Mouse (Mus musculus): ENCODE data around the gene B3glct.

The B3glct gene

DNA sequence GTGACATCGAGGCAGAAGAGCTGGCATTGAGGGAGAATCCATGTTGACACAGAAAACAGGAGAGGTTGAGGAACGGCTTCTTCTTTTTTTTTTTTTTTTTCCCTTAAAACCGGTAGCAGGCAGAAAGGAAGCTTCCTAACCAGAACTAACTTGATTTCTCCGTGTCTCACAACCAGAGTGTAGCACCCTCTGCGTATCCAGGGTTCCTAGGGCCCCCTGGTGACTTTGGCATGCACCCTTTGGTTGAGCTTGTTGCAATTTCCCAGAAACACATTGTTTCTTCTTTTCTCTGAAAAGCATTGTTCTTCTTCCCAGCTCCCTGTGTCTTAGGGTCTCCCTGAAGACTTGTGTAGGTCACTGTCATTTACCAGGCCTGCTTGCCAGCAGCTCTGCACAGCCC is 73.8 kb downstream of the B3glct start:
- no peaks in the 10 kb centered on the region for H3K36me3 ChIP-seq (ENCODE audit: control insufficient read depth, insufficient read depth, low read length, poor library complexity, severe bottlenecking)
- H3K27me3 ChIP-seq (ENCODE audit: control insufficient read depth, insufficient read depth, low read length, poor library complexity, severe bottlenecking), result no peaks in the 10 kb centered on the region; the same call in 1 of the 2 replicates
- no peak for DNase-seq (ENCODE audit: low read depth, low spot score)

GRCm38 (mm10) chr5:149753073-149753472 is 75.0 kb downstream of the B3glct start:
- no peak for DNase-seq (ENCODE audit: low read depth, low spot score)
- Histone ChIP-seq H3K27me3 (ENCODE audit: control insufficient read depth, insufficient read depth, low read length, poor library complexity, severe bottlenecking) (no peaks in the 10 kb centered on the region; the same call in 1 of the 2 replicates), H3K36me3 (ENCODE audit: control insufficient read depth, insufficient read depth, low read length, poor library complexity, severe bottlenecking) (no peaks in the 10 kb centered on the region)

GRCm38 (mm10) chr5:149767116-149767515 is 89.1 kb downstream of the B3glct start:
- no peak for DNase-seq (ENCODE audit: low read depth, low spot score)
- no peaks in the 10 kb centered on the region for H3K36me3 ChIP-seq (ENCODE audit: control insufficient read depth, insufficient read depth, low read length, poor library complexity, severe bottlenecking)
- H3K27me3 ChIP-seq (ENCODE audit: control insufficient read depth, insufficient read depth, low read length, poor library complexity, severe bottlenecking), result no peaks in the 10 kb centered on the region

DNA sequence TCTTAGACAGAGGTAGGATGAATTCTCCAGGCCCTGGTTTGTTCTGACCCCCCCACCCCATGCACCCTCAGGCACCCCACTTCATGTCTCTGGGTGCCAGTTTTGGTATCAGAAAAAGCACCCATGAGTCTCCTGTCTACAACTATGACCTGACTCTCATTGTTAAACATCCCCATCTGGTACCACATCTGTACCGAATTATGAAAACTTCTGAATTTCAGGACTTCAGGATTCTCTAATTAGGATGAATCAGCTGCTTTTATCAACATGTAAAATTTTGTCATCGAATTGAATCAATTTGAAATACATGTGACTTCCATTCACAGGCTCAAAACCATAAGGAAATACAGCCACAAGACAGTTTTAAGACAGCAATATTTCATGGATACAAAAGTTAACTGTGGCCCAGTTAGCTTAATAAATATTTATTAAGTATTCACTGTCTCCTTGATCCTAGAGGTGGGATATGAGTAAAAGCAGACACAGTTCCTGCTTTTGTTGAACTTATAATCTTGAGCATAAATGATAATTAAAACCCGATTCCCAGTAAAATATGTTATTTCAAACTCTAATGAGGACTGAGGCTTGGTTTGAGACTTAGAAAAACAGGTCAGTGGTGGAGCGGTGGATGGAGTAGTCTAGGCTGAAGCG is 89.7 kb downstream of the B3glct start:
- H3K27me3 ChIP-seq (ENCODE audit: control insufficient read depth, insufficient read depth, low read length, poor library complexity, severe bottlenecking), result no peaks in the 10 kb centered on the region
- H3K36me3 ChIP-seq (ENCODE audit: control insufficient read depth, insufficient read depth, low read length, poor library complexity, severe bottlenecking), result no peaks in the 10 kb centered on the region
- DNase-seq (ENCODE audit: low read depth, low spot score), result no peak

- no peak for DNase-seq (ENCODE audit: low read depth, low spot score)
- Histone ChIP-seq H3K27me3 (ENCODE audit: control insufficient read depth, insufficient read depth, low read length, poor library complexity, severe bottlenecking) (no peaks in the 10 kb centered on the region), H3K36me3 (ENCODE audit: control insufficient read depth, insufficient read depth, low read length, poor library complexity, severe bottlenecking) (no peaks in the 10 kb centered on the region)
Observed at GRCm38 (mm10) chr5:149769666-149770065, 91.6 kb downstream of the B3glct start.

DNA sequence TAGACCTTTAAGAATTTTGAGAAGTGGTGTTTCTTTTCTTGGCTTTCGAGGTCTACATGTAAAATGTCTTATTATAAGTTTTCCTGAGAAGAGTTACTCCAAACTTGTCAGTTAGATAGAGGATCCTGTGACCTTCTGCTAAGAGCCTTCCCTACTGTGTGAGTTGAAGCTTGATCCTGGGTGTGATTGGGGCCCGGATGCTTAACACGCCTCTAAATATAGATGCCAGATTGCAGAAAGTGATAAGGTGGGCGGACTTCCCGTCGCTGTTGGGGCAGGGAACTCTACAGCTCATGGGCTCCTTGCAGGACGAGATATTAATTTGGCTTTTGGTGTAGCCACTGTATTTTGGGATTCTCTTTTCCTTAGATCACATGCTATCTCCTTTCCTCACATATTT is 98.0 kb downstream of the B3glct start:
- no peak for DNase-seq (ENCODE audit: low read depth, low spot score)
- Histone ChIP-seq H3K36me3 (ENCODE audit: control insufficient read depth, insufficient read depth, low read length, poor library complexity, severe bottlenecking) (no peaks in the 10 kb centered on the region), H3K27me3 (ENCODE audit: control insufficient read depth, insufficient read depth, low read length, poor library complexity, severe bottlenecking) (no peaks in the 10 kb centered on the region)

DNA sequence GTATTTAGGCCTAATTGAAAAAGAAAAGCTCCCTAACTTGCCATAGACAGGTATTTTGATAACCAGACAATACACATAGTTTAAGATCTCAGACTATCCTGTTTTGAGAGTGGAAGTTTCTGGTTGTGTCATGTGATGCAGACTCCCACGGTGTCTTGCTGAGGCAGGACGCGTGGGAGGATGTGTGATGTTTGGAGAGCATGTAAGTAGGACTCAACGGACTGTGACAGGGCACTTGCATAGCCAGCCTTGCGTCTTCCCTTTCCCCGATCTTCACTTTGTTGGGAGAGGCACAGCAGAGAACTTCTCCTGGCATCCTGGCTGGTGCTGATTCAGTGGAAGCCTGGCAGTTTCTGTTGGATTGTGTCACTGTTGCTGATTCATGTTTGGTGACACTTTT is 101.7 kb downstream of the B3glct start:
- DNase-seq (ENCODE audit: low read depth, low spot score), result no peak
- Histone ChIP-seq H3K27me3 (ENCODE audit: control insufficient read depth, insufficient read depth, low read length, poor library complexity, severe bottlenecking) (no peaks in the 10 kb centered on the region), H3K36me3 (ENCODE audit: control insufficient read depth, insufficient read depth, low read length, poor library complexity, severe bottlenecking) (no peaks in the 10 kb centered on the region)

DNA sequence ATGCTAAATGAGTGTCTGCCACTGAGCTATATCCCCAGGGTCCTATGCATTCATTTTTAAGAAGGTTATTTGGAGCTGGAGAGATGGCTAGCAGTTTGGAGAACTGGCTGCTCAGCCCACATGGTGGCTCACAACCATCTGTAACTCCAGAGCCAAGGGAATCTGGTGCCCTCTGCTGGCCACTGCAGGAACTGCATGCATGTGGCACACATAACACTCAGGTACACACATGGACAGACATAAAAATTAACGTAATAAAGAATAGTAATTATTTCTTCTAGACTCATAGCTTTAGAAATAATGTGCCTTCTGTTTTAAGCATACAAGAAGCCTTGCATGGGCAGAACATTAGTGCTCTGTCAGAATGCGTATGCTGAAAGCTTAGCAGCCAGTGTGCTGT is 102.4 kb downstream of the B3glct start:
- Histone ChIP-seq H3K27me3 (ENCODE audit: control insufficient read depth, insufficient read depth, low read length, poor library complexity, severe bottlenecking) (no peaks in the 10 kb centered on the region), H3K36me3 (ENCODE audit: control insufficient read depth, insufficient read depth, low read length, poor library complexity, severe bottlenecking) (no peaks in the 10 kb centered on the region)
- DNase-seq (ENCODE audit: low read depth, low spot score), result peak; percentile 7

GRCm38 (mm10) chr5:149790087-149790486 is 112.1 kb downstream of the B3glct start:
- no peaks in the 10 kb centered on the region for H3K27me3 ChIP-seq (ENCODE audit: control insufficient read depth, insufficient read depth, low read length, poor library complexity, severe bottlenecking)
- no peak for DNase-seq (ENCODE audit: low read depth, low spot score)

DNA sequence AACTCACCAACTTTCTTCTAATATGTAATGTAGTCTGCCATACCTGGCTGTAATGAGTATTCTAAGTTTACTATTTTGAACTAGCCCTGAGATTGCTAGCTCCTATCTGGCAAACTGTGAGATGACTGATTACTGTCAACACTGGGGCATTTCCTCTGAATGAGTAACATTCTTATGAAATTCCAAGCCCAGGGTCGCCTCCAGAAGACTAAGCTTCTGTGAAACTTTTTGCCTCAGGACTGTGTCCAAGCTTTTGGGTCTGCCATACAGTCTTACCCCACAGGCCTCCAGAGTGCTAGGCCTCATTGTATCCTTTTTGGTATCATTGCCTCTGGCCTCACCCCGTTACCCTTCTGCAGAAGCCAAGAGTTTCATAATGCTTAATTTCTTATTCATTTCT is 132.0 kb downstream of the B3glct start:
- no peak for DNase-seq (ENCODE audit: low read depth, low spot score)
- Histone ChIP-seq H3K27me3 (ENCODE audit: control insufficient read depth, insufficient read depth, low read length, poor library complexity, severe bottlenecking) (no peaks in the 10 kb centered on the region), H3K36me3 (ENCODE audit: control insufficient read depth, insufficient read depth, low read length, poor library complexity, severe bottlenecking) (no peaks in the 10 kb centered on the region)

More at GRCm38 (mm10) chr5:149790087-149790486, 112.1 kb downstream of the B3glct start:
- H3K36me3 ChIP-seq (ENCODE audit: control insufficient read depth, insufficient read depth, low read length, poor library complexity, severe bottlenecking), result no peaks in the 10 kb centered on the region

DNA sequence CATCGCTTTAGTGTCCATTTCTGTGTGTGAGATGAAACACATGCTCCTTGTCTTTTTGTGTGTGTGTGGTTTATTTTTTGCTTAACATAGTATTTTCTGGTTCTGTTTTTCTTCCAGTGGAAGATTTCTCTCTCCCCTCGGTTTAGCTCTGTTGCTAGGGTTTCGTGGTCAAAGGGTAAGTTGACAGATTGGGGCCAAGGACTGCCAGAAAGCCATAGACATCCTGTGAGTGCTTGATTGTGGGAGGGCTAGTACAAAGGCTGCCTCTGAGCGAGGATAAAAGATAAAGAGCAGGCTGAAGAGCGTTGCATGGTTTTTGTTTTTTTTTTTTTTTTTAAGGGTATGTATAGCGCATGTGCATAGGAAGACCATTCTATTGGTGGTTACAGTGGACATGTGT is 133.8 kb downstream of the B3glct start:
- no peaks in the 10 kb centered on the region for H3K36me3 ChIP-seq (ENCODE audit: control insufficient read depth, insufficient read depth, low read length, poor library complexity, severe bottlenecking)
- no peaks in the 10 kb centered on the region for H3K27me3 ChIP-seq (ENCODE audit: control insufficient read depth, insufficient read depth, low read length, poor library complexity, severe bottlenecking)
- DNase-seq (ENCODE audit: low read depth, low spot score), result no peak
